Mouse (Mus musculus): ENCODE results near the gene Slc17a6. TPM values are rescaled to one million over a fixed set of nuclear protein-coding genes. Genes with fewer than 3 reads are reported as not detected.
"Not testable (repeated sequence)": the region's sequence is repeated elsewhere in the genome, so short reads cannot be mapped to it uniquely, and the experiment has no call there.

Gene Slc17a6
- total and polyA plus RNA-seq, 2 experiments, result not detected

- Histone ChIP-seq H3K27me3 (ENCODE audit: control insufficient read depth, insufficient read depth, low read length) (no peaks in the 10 kb centered on the region), H3K36me3 (ENCODE audit: control insufficient read depth, insufficient read depth, low read length) (no peaks in the 10 kb centered on the region), H3K9ac (ENCODE audit: low read depth, low read length) (no peak overlapping the region), H3K79me2 (ENCODE audit: control insufficient read depth, insufficient read depth, low read length) (no peaks in the 10 kb centered on the region), H3K27ac (replicated peaks; ENCODE audit: insufficient read depth, low read depth, low read length) (no peak overlapping the region), H3K4me3 (ENCODE audit: insufficient read depth, low read depth, low read length) (no peak overlapping the region), H3K4me1 (ENCODE audit: control insufficient read depth, insufficient read depth, low read length) (no peaks in the 10 kb centered on the region)
- no peak for TF ChIP-seq CTCF (IDR thresholded peaks at IDR 0.05; ENCODE audit: low read depth, low read length)
- no peak for TF ChIP-seq POLR2A (IDR thresholded peaks at IDR 0.05; ENCODE audit: extremely low read depth, insufficient read depth, low read length)
- 81% methylated on average over 4 of the region's 4 CpGs for WGBS
- DNase-seq (ENCODE audit: extremely low read depth, low read depth, low spot score), result no peak
Observed at GRCm38 (mm10) chr7:51694452-51694851, 72.6 kb downstream of the Slc17a6 start.

GRCm38 (mm10) chr7:51709508-51709907 is 87.7 kb downstream of the Slc17a6 start:
- DNase-seq (ENCODE audit: extremely low read depth, low read depth, low spot score), result no peak
- TF ChIP-seq CTCF (IDR thresholded peaks at IDR 0.05; ENCODE audit: low read depth, low read length) (no peak), POLR2A (IDR thresholded peaks at IDR 0.05; ENCODE audit: extremely low read depth, insufficient read depth, low read length) (no peak)
- Histone ChIP-seq H3K4me3 (ENCODE audit: insufficient read depth, low read depth, low read length) (no peak overlapping the region), H3K27me3 (ENCODE audit: control insufficient read depth, insufficient read depth, low read length) (no peaks in the 10 kb centered on the region), H3K9ac (ENCODE audit: low read depth, low read length) (no peak overlapping the region), H3K27ac (replicated peaks; ENCODE audit: insufficient read depth, low read depth, low read length) (no peak overlapping the region), H3K79me2 (ENCODE audit: control insufficient read depth, insufficient read depth, low read length) (no peaks in the 10 kb centered on the region), H3K4me1 (ENCODE audit: control insufficient read depth, insufficient read depth, low read length) (no peaks in the 10 kb centered on the region), H3K36me3 (ENCODE audit: control insufficient read depth, insufficient read depth, low read length) (no peaks in the 10 kb centered on the region)
- WGBS, result 68% methylated on average over 3 of the region's 3 CpGs

- H3K36me3 ChIP-seq (ENCODE audit: control insufficient read depth, insufficient read depth, low read length); H3K79me2 ChIP-seq (ENCODE audit: control insufficient read depth, insufficient read depth, low read length); H3K27me3 ChIP-seq (ENCODE audit: control insufficient read depth, insufficient read depth, low read length); H3K27ac ChIP-seq (replicated peaks; ENCODE audit: insufficient read depth, low read depth, low read length); DNase-seq (ENCODE audit: extremely low read depth, low read depth, low spot score); H3K9ac ChIP-seq (ENCODE audit: low read depth, low read length); H3K4me1 ChIP-seq (ENCODE audit: control insufficient read depth, insufficient read depth, low read length); H3K4me3 ChIP-seq (ENCODE audit: insufficient read depth, low read depth, low read length): not testable (repeated sequence)
- WGBS, result 57% methylated on average over 3 of the region's 3 CpGs
Observed at GRCm38 (mm10) chr7:51710346-51710745, 88.5 kb downstream of the Slc17a6 start.

- H3K4me3 ChIP-seq (ENCODE audit: insufficient read depth, low read depth, low read length), result no peak overlapping the region
- no peak for DNase-seq (ENCODE audit: extremely low read depth, low read depth, low spot score)
- 88% methylated on average over 2 of the region's 2 CpGs for WGBS
Observed at GRCm38 (mm10) chr7:51715771-51716170, 94.0 kb downstream of the Slc17a6 start.

More at GRCm38 (mm10) chr7:51715771-51716170, 94.0 kb downstream of the Slc17a6 start:
- Histone ChIP-seq H3K27me3 (ENCODE audit: control insufficient read depth, insufficient read depth, low read length) (no peaks in the 10 kb centered on the region), H3K79me2 (ENCODE audit: control insufficient read depth, insufficient read depth, low read length) (no peaks in the 10 kb centered on the region), H3K27ac (replicated peaks; ENCODE audit: insufficient read depth, low read depth, low read length) (no peak overlapping the region), H3K36me3 (ENCODE audit: control insufficient read depth, insufficient read depth, low read length) (no peaks in the 10 kb centered on the region), H3K9ac (ENCODE audit: low read depth, low read length) (no peak overlapping the region), H3K4me1 (ENCODE audit: control insufficient read depth, insufficient read depth, low read length) (no peaks in the 10 kb centered on the region)
- TF ChIP-seq POLR2A (IDR thresholded peaks at IDR 0.05; ENCODE audit: extremely low read depth, insufficient read depth, low read length), result no peak
- no peak for TF ChIP-seq CTCF (IDR thresholded peaks at IDR 0.05; ENCODE audit: low read depth, low read length)

Other genes starting within 250 kb of the Slc17a6 start
- 0.09 TPM in 1 of 2 replicates, not detected in the other for gene Ano5, start 111.0 kb upstream of the Slc17a6 start, total RNA-seq (2014; rRNA removed)
- not detected in 2 replicates for gene Ano5, start 111.0 kb upstream of the Slc17a6 start, polyA plus RNA-seq (2012; rRNA removed)
- 43.6 and 99.9 TPM in 2 replicates for gene Gas2, start 240.0 kb downstream of the Slc17a6 start, total RNA-seq (2014; rRNA removed)
- gene Gas2, start 240.0 kb downstream of the Slc17a6 start, polyA plus RNA-seq (2012; rRNA removed), result 15.7 and 23.0 TPM in 2 replicates
- 4.9 and 6.1 TPM in 2 replicates for gene Fancf, start 240.3 kb downstream of the Slc17a6 start, total RNA-seq (2014; rRNA removed)
- 6.0 and 6.4 TPM in 2 replicates for gene Fancf, start 240.3 kb downstream of the Slc17a6 start, polyA plus RNA-seq (2012; rRNA removed)

All from liver, adult 2 months (tissue).